Mouse (Mus musculus): ENCODE measurements around the gene Ddah1. TPM values are rescaled to one million over a fixed set of nuclear protein-coding genes. Genes with fewer than 3 reads are reported as not detected.

Gene Ddah1
- 34.7 and 37.4 TPM in 2 replicates for polyA plus RNA-seq (2014; fragmentation: Nextera tagmentation; extraction: Ambion mirVana)

GRCm38 (mm10) chr3:145758561-145759378, at the start of gene Ddah1:
Gene Ddah1 (plus strand): TSS chr3:145758675.
- Histone ChIP-seq H3K4me3 (ENCODE audit: low read depth, low read length) (peak within 1 kb of the TSS; percentile 70), H3K4me2 (replicated peaks; ENCODE audit: low read depth, low read length) (peak within 1 kb of the TSS; percentile 99), H3K9me3 (ENCODE audit: control insufficient read depth, low read length) (no peaks in the 10 kb centered on the region), H3K4me1 (replicated peaks; ENCODE audit: control insufficient read depth, insufficient read depth, low read length) (no peaks in the 10 kb centered on the region; the same call in 1 of the 2 replicates), H3K9ac (ENCODE audit: low read depth, low read length) (peak within 1 kb of the TSS; percentile 93), H3K27me3 (ENCODE audit: control insufficient read depth, insufficient read depth, low read length) (peaks cover 7% of the 10 kb centered on the region; the same call in 1 of the 2 replicates), H3K27ac (ENCODE audit: low read depth, low read length) (peak within 1 kb of the TSS; percentile 68), H3K36me3 (ENCODE audit: control insufficient read depth, insufficient read depth, low read length) (no peaks in the 10 kb centered on the region)
- peak; percentile 93 for ATAC-seq (ENCODE audit: low FRiP score)
- WGBS, result under 1% methylated on average over 89 of the region's 97 CpGs
- peak; percentile 82 for DNase-seq (ENCODE audit: low spot score)

- Histone ChIP-seq H3K4me3 (ENCODE audit: low read depth, low read length) (no peak overlapping the region), H3K27me3 (ENCODE audit: control insufficient read depth, insufficient read depth, low read length) (no peaks in the 10 kb centered on the region), H3K4me2 (replicated peaks; ENCODE audit: low read depth, low read length) (no peak overlapping the region), H3K9me3 (ENCODE audit: control insufficient read depth, low read length) (no peaks in the 10 kb centered on the region), H3K9ac (ENCODE audit: low read depth, low read length) (no peak overlapping the region), H3K4me1 (replicated peaks; ENCODE audit: control insufficient read depth, insufficient read depth, low read length) (no peaks in the 10 kb centered on the region), H3K27ac (ENCODE audit: low read depth, low read length) (no peak overlapping the region), H3K36me3 (ENCODE audit: control insufficient read depth, insufficient read depth, low read length) (no peaks in the 10 kb centered on the region)
- ATAC-seq (ENCODE audit: low FRiP score) (no peak), DNase-seq (ENCODE audit: low spot score) (no peak)
- WGBS, result 88% methylated on average over 7 of the region's 7 CpGs
These were observed 42.6 kb upstream of the Ddah1 start for GRCm38 (mm10) chr3:145715923-145716322.

- no peaks in the 10 kb centered on the region for H3K27me3 ChIP-seq (ENCODE audit: control insufficient read depth, insufficient read depth, low read length)
- DNase-seq (ENCODE audit: low spot score), result no peak
- 86% methylated on average over 4 of the region's 4 CpGs for WGBS
These were observed 38.8 kb upstream of the Ddah1 start for GRCm38 (mm10) chr3:145719660-145720059.

GRCm38 (mm10) chr3:145725078-145725477, 33.4 kb upstream of the Ddah1 start:
- DNase-seq (ENCODE audit: low spot score) (no peak), ATAC-seq (ENCODE audit: low FRiP score) (no peak)
- H3K4me2 ChIP-seq (replicated peaks; ENCODE audit: low read depth, low read length), result no peak overlapping the region
- no peaks in the 10 kb centered on the region for H3K9me3 ChIP-seq (ENCODE audit: control insufficient read depth, low read length)
- H3K9ac ChIP-seq (ENCODE audit: low read depth, low read length), result no peak overlapping the region
- H3K27ac ChIP-seq (ENCODE audit: low read depth, low read length), result no peak overlapping the region
- H3K36me3 ChIP-seq (ENCODE audit: control insufficient read depth, insufficient read depth, low read length), result no peaks in the 10 kb centered on the region
- no peak overlapping the region for H3K4me3 ChIP-seq (ENCODE audit: low read depth, low read length)
- peaks cover 2% of the 10 kb centered on the region; the same call in 1 of the 2 replicates for H3K4me1 ChIP-seq (replicated peaks; ENCODE audit: control insufficient read depth, insufficient read depth, low read length)
- 73% methylated on average over 8 of the region's 8 CpGs for WGBS
- no peaks in the 10 kb centered on the region for H3K27me3 ChIP-seq (ENCODE audit: control insufficient read depth, insufficient read depth, low read length)

More at GRCm38 (mm10) chr3:145719660-145720059, 38.8 kb upstream of the Ddah1 start:
- ATAC-seq (ENCODE audit: low FRiP score), result no peak
- Histone ChIP-seq H3K36me3 (ENCODE audit: control insufficient read depth, insufficient read depth, low read length) (no peaks in the 10 kb centered on the region), H3K4me2 (replicated peaks; ENCODE audit: low read depth, low read length) (no peak overlapping the region), H3K9ac (ENCODE audit: low read depth, low read length) (no peak overlapping the region), H3K4me1 (replicated peaks; ENCODE audit: control insufficient read depth, insufficient read depth, low read length) (no peaks in the 10 kb centered on the region), H3K4me3 (ENCODE audit: low read depth, low read length) (no peak overlapping the region), H3K27ac (ENCODE audit: low read depth, low read length) (no peak overlapping the region), H3K9me3 (ENCODE audit: control insufficient read depth, low read length) (no peaks in the 10 kb centered on the region)

- ATAC-seq (ENCODE audit: low FRiP score) (no peak), DNase-seq (ENCODE audit: low spot score) (no peak)
- Histone ChIP-seq H3K4me3 (ENCODE audit: low read depth, low read length) (no peak overlapping the region), H3K4me1 (replicated peaks; ENCODE audit: control insufficient read depth, insufficient read depth, low read length) (peaks cover 2% of the 10 kb centered on the region; the same call in 1 of the 2 replicates), H3K4me2 (replicated peaks; ENCODE audit: low read depth, low read length) (no peak overlapping the region), H3K9ac (ENCODE audit: low read depth, low read length) (no peak overlapping the region), H3K27me3 (ENCODE audit: control insufficient read depth, insufficient read depth, low read length) (no peaks in the 10 kb centered on the region), H3K36me3 (ENCODE audit: control insufficient read depth, insufficient read depth, low read length) (no peaks in the 10 kb centered on the region), H3K9me3 (ENCODE audit: control insufficient read depth, low read length) (no peaks in the 10 kb centered on the region), H3K27ac (ENCODE audit: low read depth, low read length) (no peak overlapping the region)
- whole genome bisulfite sequencing, result 70% methylated on average over 8 of the region's 8 CpGs
These were observed 30.1 kb upstream of the Ddah1 start for GRCm38 (mm10) chr3:145728336-145728735.

- H3K4me1 ChIP-seq (replicated peaks; ENCODE audit: control insufficient read depth, insufficient read depth, low read length), result peaks cover 2% of the 10 kb centered on the region; the same call in 1 of the 2 replicates
- H3K9ac ChIP-seq (ENCODE audit: low read depth, low read length), result no peak overlapping the region
- no peak overlapping the region for H3K4me2 ChIP-seq (replicated peaks; ENCODE audit: low read depth, low read length)
- 54% methylated on average over 4 of the region's 4 CpGs for WGBS
- H3K27me3 ChIP-seq (ENCODE audit: control insufficient read depth, insufficient read depth, low read length), result no peaks in the 10 kb centered on the region
- ATAC-seq (ENCODE audit: low FRiP score) (no peak), DNase-seq (ENCODE audit: low spot score) (no peak)
- H3K27ac ChIP-seq (ENCODE audit: low read depth, low read length), result no peak overlapping the region
- no peaks in the 10 kb centered on the region for H3K36me3 ChIP-seq (ENCODE audit: control insufficient read depth, insufficient read depth, low read length)
- H3K4me3 ChIP-seq (ENCODE audit: low read depth, low read length), result no peak overlapping the region
- H3K9me3 ChIP-seq (ENCODE audit: control insufficient read depth, low read length), result no peaks in the 10 kb centered on the region
These were observed 28.9 kb upstream of the Ddah1 start for GRCm38 (mm10) chr3:145729531-145729930.

- Histone ChIP-seq H3K36me3 (ENCODE audit: control insufficient read depth, insufficient read depth, low read length) (no peaks in the 10 kb centered on the region), H3K4me3 (ENCODE audit: low read depth, low read length) (no peak overlapping the region), H3K27ac (ENCODE audit: low read depth, low read length) (no peak overlapping the region), H3K27me3 (ENCODE audit: control insufficient read depth, insufficient read depth, low read length) (no peaks in the 10 kb centered on the region), H3K4me2 (replicated peaks; ENCODE audit: low read depth, low read length) (no peak overlapping the region), H3K9ac (ENCODE audit: low read depth, low read length) (no peak overlapping the region), H3K4me1 (replicated peaks; ENCODE audit: control insufficient read depth, insufficient read depth, low read length) (peaks cover 2% of the 10 kb centered on the region; the same call in 1 of the 2 replicates), H3K9me3 (ENCODE audit: control insufficient read depth, low read length) (no peaks in the 10 kb centered on the region)
- DNase-seq (ENCODE audit: low spot score) (no peak), ATAC-seq (ENCODE audit: low FRiP score) (0 out of 2 replicates have a peak, but pooled peaks have one; percentile 40)
- 44% methylated on average over 3 of the region's 3 CpGs for WGBS
These were observed 28.4 kb upstream of the Ddah1 start for GRCm38 (mm10) chr3:145730092-145730491.

- Histone ChIP-seq H3K27me3 (ENCODE audit: control insufficient read depth, insufficient read depth, low read length) (no peaks in the 10 kb centered on the region), H3K9me3 (ENCODE audit: control insufficient read depth, low read length) (no peaks in the 10 kb centered on the region), H3K9ac (ENCODE audit: low read depth, low read length) (no peak overlapping the region), H3K4me2 (replicated peaks; ENCODE audit: low read depth, low read length) (no peak overlapping the region), H3K4me1 (replicated peaks; ENCODE audit: control insufficient read depth, insufficient read depth, low read length) (no peaks in the 10 kb centered on the region; the same call in 1 of the 2 replicates), H3K27ac (ENCODE audit: low read depth, low read length) (no peak overlapping the region), H3K4me3 (ENCODE audit: low read depth, low read length) (no peak overlapping the region), H3K36me3 (ENCODE audit: control insufficient read depth, insufficient read depth, low read length) (no peaks in the 10 kb centered on the region)
- no peak for ATAC-seq (ENCODE audit: low FRiP score)
- DNase-seq (ENCODE audit: low spot score), result no peak
- WGBS, result 88% methylated on average over 8 of the region's 8 CpGs
These were observed 23.6 kb upstream of the Ddah1 start for GRCm38 (mm10) chr3:145734857-145735256.

- H3K4me2 ChIP-seq (replicated peaks; ENCODE audit: low read depth, low read length), result no peak overlapping the region
- H3K27ac ChIP-seq (ENCODE audit: low read depth, low read length), result no peak overlapping the region
- H3K36me3 ChIP-seq (ENCODE audit: control insufficient read depth, insufficient read depth, low read length), result no peaks in the 10 kb centered on the region
- H3K4me3 ChIP-seq (ENCODE audit: low read depth, low read length), result no peak overlapping the region
- ATAC-seq (ENCODE audit: low FRiP score), result no peak
- H3K4me1 ChIP-seq (replicated peaks; ENCODE audit: control insufficient read depth, insufficient read depth, low read length), result no peaks in the 10 kb centered on the region
- no peak for DNase-seq (ENCODE audit: low spot score)
- H3K9ac ChIP-seq (ENCODE audit: low read depth, low read length), result no peak overlapping the region
- no peaks in the 10 kb centered on the region for H3K9me3 ChIP-seq (ENCODE audit: control insufficient read depth, low read length)
- WGBS, result 73% methylated on average over 5 of the region's 5 CpGs
- no peaks in the 10 kb centered on the region for H3K27me3 ChIP-seq (ENCODE audit: control insufficient read depth, insufficient read depth, low read length)
These were observed 21.9 kb upstream of the Ddah1 start for GRCm38 (mm10) chr3:145736562-145736961.

All from hindbrain, embryonic 11.5 days (tissue).